Mouse (Mus musculus) forebrain, embryonic 11.5 days (tissue): Measurements from ENCODE around the gene Hnrnpu. TPM values are rescaled to one million over a fixed set of nuclear protein-coding genes. Genes with fewer than 3 reads are reported as not detected.

Experiments
- ATAC-seq: fragments of 200-750 bp; cut with Nextera tagmentation; replicated peaks from 2 replicates; pipeline ENCODE4 v1.8.0; 2017; ENCODE audit warnings: moderate TSS enrichment; ENCODE audit not compliant: low FRiP score
- DNase-seq: peaks from one replicate; pipeline ENCODE4 v3.0.0-alpha.2; 2017; ENCODE audit warnings: low spot score
- H3K27ac ChIP-seq: fragments of 300-500 bp; sonication (generic); 2 replicates; pipeline ENCODE4 v1.5.1; 2014; ENCODE audit warnings: low read depth, low read length
- H3K27me3 ChIP-seq: fragments of 300-500 bp; sonication (generic); 2 replicates; pipeline ENCODE4 v1.6.1; 2014; ENCODE audit warnings: mild to moderate bottlenecking, low read length, mixed read lengths; ENCODE audit not compliant: control insufficient read depth, insufficient read depth
- H3K36me3 ChIP-seq: fragments of 300-500 bp; sonication (generic); 2 replicates; pipeline ENCODE4 v1.6.1; 2014; ENCODE audit warnings: mild to moderate bottlenecking, low read length, moderate library complexity, mixed read lengths; ENCODE audit not compliant: control insufficient read depth, insufficient read depth
- H3K4me1 ChIP-seq: fragments of 300-500 bp; sonication (generic); replicated peaks from 2 replicates; pipeline ENCODE4 v1.6.1; 2014; ENCODE audit warnings: low read length, mixed read lengths; ENCODE audit not compliant: control insufficient read depth, insufficient read depth
- H3K4me2 ChIP-seq: fragments of 300-500 bp; sonication (generic); 2 replicates; pipeline ENCODE4 v1.6.1; 2014; ENCODE audit warnings: low read depth, mild to moderate bottlenecking, low read length, moderate library complexity, mixed read lengths; ENCODE audit not compliant: severe bottlenecking
- H3K4me3 ChIP-seq: fragments of 300-500 bp; sonication (generic); 2 replicates; pipeline ENCODE4 v1.5.1; 2014; ENCODE audit warnings: low read depth, low read length
- H3K9ac ChIP-seq: fragments of 300-500 bp; sonication (generic); 2 replicates; pipeline ENCODE4 v1.6.1; 2014; ENCODE audit warnings: low read length
- H3K9me3 ChIP-seq: fragments of 300-500 bp; sonication (generic); 2 replicates; pipeline ENCODE4 v1.6.1; 2016; ENCODE audit warnings: low read length, mixed read lengths; ENCODE audit not compliant: control insufficient read depth
- WGBS: fragments of 180-500 bp; shearing (Covaris S2); extraction: QIAGEN DNeasy Blood & Tissue Kit; methylation state at CpG from one replicate; pipeline ENCODE4 v1.1.7; 2014; 5-methylcytosine and 5-hydroxymethylcytosine counted together
- polyA plus RNA-seq: library from polyadenylated mRNA; unstranded; fragments of >200 nt; fragmentation: Nextera tagmentation; extraction: Ambion mirVana; gene quantifications from 2 replicates; pipeline ENCODE4 v1.2.1, GENCODE M21; 2014

Gene Hnrnpu
- polyA plus RNA-seq, 1 experiment from 2014 or later, result 1,010 TPM

- H3K9me3 ChIP-seq, result no peaks in the 10 kb centered on the region
- DNase-seq (peak; percentile 92), ATAC-seq (peak; percentile 96)
- no peaks in the 10 kb centered on the region for H3K27me3 ChIP-seq
- no peak overlapping the region for H3K27ac ChIP-seq
- H3K9ac ChIP-seq, result peak overlapping the region; percentile 55
- no peaks in the 10 kb centered on the region for H3K36me3 ChIP-seq
- peak overlapping the region; percentile 65 for H3K4me2 ChIP-seq
- 3% methylated on average over 36 of the region's 36 CpGs for WGBS
- H3K4me1 ChIP-seq, result peaks cover 3% of the 10 kb centered on the region; the same call in 1 of the 2 replicates
- H3K4me3 ChIP-seq, result peak overlapping the region; percentile 38
Measured at GRCm38 (mm10) chr1:178368548-178369271, 31.1 kb upstream of the Hnrnpu start.

GRCm38 (mm10) chr1:178368121-178368520 lies 30.5 kb upstream of the Hnrnpu start:
- Histone ChIP-seq H3K9me3 (no peaks in the 10 kb centered on the region), H3K27me3 (no peaks in the 10 kb centered on the region), H3K27ac (no peak overlapping the region), H3K36me3 (no peaks in the 10 kb centered on the region), H3K4me2 (no peak overlapping the region; the same call in 1 of the 2 replicates), H3K4me1 (peaks cover 3% of the 10 kb centered on the region; the same call in 1 of the 2 replicates), H3K4me3 (no peak overlapping the region), H3K9ac (no peak overlapping the region)
- WGBS, result 76% methylated on average over 6 of the region's 6 CpGs
- ATAC-seq (no peak), DNase-seq (no peak)

GRCm38 (mm10) chr1:178365171-178365570 lies 27.6 kb upstream of the Hnrnpu start:
- DNase-seq, result no peak
- Histone ChIP-seq H3K4me2 (no peak overlapping the region), H3K36me3 (no peaks in the 10 kb centered on the region), H3K27me3 (no peaks in the 10 kb centered on the region), H3K4me3 (no peak overlapping the region), H3K9ac (no peak overlapping the region), H3K4me1 (peaks cover 3% of the 10 kb centered on the region; the same call in 1 of the 2 replicates), H3K9me3 (no peaks in the 10 kb centered on the region), H3K27ac (no peak overlapping the region)
- WGBS, result 88% methylated on average over 6 of the region's 6 CpGs
- no peak for ATAC-seq

- Histone ChIP-seq H3K4me3 (no peak overlapping the region), H3K9ac (no peak overlapping the region), H3K36me3 (no peaks in the 10 kb centered on the region), H3K27ac (no peak overlapping the region), H3K27me3 (no peaks in the 10 kb centered on the region), H3K4me2 (no peak overlapping the region), H3K9me3 (no peaks in the 10 kb centered on the region), H3K4me1 (no peaks in the 10 kb centered on the region)
- ATAC-seq, result 0 out of 2 replicates have a peak, but pooled peaks have one; percentile 24
- 56% methylated on average over 2 of the region's 2 CpGs for WGBS
- no peak for DNase-seq
Measured at GRCm38 (mm10) chr1:178360702-178361101, 23.1 kb upstream of the Hnrnpu start.

GRCm38 (mm10) chr1:178360264-178360663 lies 22.7 kb upstream of the Hnrnpu start:
- H3K4me2 ChIP-seq, result no peak overlapping the region
- no peak overlapping the region for H3K4me3 ChIP-seq
- no peaks in the 10 kb centered on the region for H3K36me3 ChIP-seq
- no peaks in the 10 kb centered on the region for H3K9me3 ChIP-seq
- H3K27ac ChIP-seq, result no peak overlapping the region
- ATAC-seq (no peak), DNase-seq (no peak)
- H3K4me1 ChIP-seq, result no peaks in the 10 kb centered on the region
- H3K27me3 ChIP-seq, result no peaks in the 10 kb centered on the region
- H3K9ac ChIP-seq, result no peak overlapping the region
- 88% methylated on average over 11 of the region's 11 CpGs for WGBS

- Histone ChIP-seq H3K27me3 (no peaks in the 10 kb centered on the region), H3K36me3 (no peaks in the 10 kb centered on the region), H3K27ac (no peak overlapping the region), H3K4me1 (no peaks in the 10 kb centered on the region), H3K4me2 (no peak overlapping the region), H3K4me3 (no peak overlapping the region), H3K9me3 (no peaks in the 10 kb centered on the region), H3K9ac (no peak overlapping the region)
- ATAC-seq, result no peak
- 71% methylated on average over 12 of the region's 12 CpGs for WGBS
- no peak for DNase-seq
Measured at GRCm38 (mm10) chr1:178357776-178358710, 20.4 kb upstream of the Hnrnpu start.

- H3K9me3 ChIP-seq, result no peaks in the 10 kb centered on the region
- H3K27ac ChIP-seq, result no peak overlapping the region
- no peaks in the 10 kb centered on the region for H3K27me3 ChIP-seq
- H3K36me3 ChIP-seq, result no peaks in the 10 kb centered on the region
- DNase-seq (no peak), ATAC-seq (no peak)
- H3K9ac ChIP-seq, result no peak overlapping the region
- 65% methylated on average over 3 of the region's 3 CpGs for WGBS
- no peaks in the 10 kb centered on the region for H3K4me1 ChIP-seq
- H3K4me2 ChIP-seq, result no peak overlapping the region
- H3K4me3 ChIP-seq, result no peak overlapping the region
Measured at GRCm38 (mm10) chr1:178354576-178354975, 17.0 kb upstream of the Hnrnpu start.

- Histone ChIP-seq H3K27me3 (no peaks in the 10 kb centered on the region), H3K9ac (no peak overlapping the region), H3K4me3 (no peak overlapping the region), H3K9me3 (no peaks in the 10 kb centered on the region), H3K36me3 (no peaks in the 10 kb centered on the region), H3K27ac (no peak overlapping the region), H3K4me1 (no peaks in the 10 kb centered on the region), H3K4me2 (no peak overlapping the region)
- no peak for ATAC-seq
- DNase-seq, result no peak
Measured at GRCm38 (mm10) chr1:178351643-178352042, 14.0 kb upstream of the Hnrnpu start.
